Mouse (Mus musculus): ENCODE measurements around the gene Serpina3i. TPM values are rescaled to one million over a fixed set of nuclear protein-coding genes. Genes with fewer than 3 reads are reported as not detected.
A peak's percentile ranks its signal among the peaks of the same experiment; 100 is the strongest.
"Not testable (repeated sequence)": the region's sequence is repeated elsewhere in the genome, so short reads cannot be mapped to it uniquely, and the experiment has no call there.

Gene Serpina3i
- polyA plus RNA-seq, 1 experiment from 2014 or later, result 0.31 TPM

- H3K9me3 ChIP-seq (ENCODE audit: control insufficient read depth, low read length); H3K4me2 ChIP-seq (ENCODE audit: low read depth, low read length); H3K27ac ChIP-seq (ENCODE audit: low read depth, low read length); H3K36me3 ChIP-seq (ENCODE audit: control insufficient read depth, insufficient read depth, low read length); H3K4me3 ChIP-seq (ENCODE audit: low read depth, low read length); H3K9ac ChIP-seq (replicated peaks; ENCODE audit: low read depth, low read length); H3K4me1 ChIP-seq (ENCODE audit: control insufficient read depth, insufficient read depth, low read length); H3K27me3 ChIP-seq (ENCODE audit: control insufficient read depth, insufficient read depth, low read length); ATAC-seq (ENCODE audit: low read depth): not testable (repeated sequence)
- 85% methylated on average over 1 of the region's 1 CpGs for WGBS
Measured at GRCm38 (mm10) chr12:104238048-104238447, 24.9 kb upstream of the Serpina3i start.

DNA sequence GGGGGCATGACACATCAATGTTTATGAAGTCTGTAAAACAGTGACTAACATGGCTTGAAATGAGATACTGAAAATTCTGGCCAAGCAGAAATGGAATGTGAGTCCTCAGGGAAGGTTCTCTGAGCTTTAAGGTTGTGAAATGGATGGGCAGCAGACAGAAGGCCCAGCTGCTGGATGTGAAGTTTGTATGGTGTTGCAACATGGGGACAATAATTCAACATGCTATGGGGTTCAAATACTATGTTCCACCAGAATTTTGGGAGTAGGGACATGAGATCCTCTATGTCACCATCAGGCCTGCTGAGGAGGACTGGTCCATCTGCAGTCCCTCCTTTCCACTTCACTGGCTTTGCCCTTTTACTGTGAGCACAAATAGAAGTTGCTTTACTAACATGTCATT is 19.6 kb upstream of the Serpina3i start:
- no peak overlapping the region for H3K4me2 ChIP-seq (ENCODE audit: low read depth, low read length)
- no peak for ATAC-seq (ENCODE audit: low read depth)
- no peaks in the 10 kb centered on the region for H3K36me3 ChIP-seq (ENCODE audit: control insufficient read depth, insufficient read depth, low read length)
- no peak overlapping the region for H3K4me3 ChIP-seq (ENCODE audit: low read depth, low read length)
- H3K9ac ChIP-seq (replicated peaks; ENCODE audit: low read depth, low read length), result no peak overlapping the region
- no peaks in the 10 kb centered on the region for H3K9me3 ChIP-seq (ENCODE audit: control insufficient read depth, low read length)
- no peak overlapping the region for H3K27ac ChIP-seq (ENCODE audit: low read depth, low read length)
- no peaks in the 10 kb centered on the region for H3K4me1 ChIP-seq (ENCODE audit: control insufficient read depth, insufficient read depth, low read length)
- H3K27me3 ChIP-seq (ENCODE audit: control insufficient read depth, insufficient read depth, low read length), result no peaks in the 10 kb centered on the region

DNA sequence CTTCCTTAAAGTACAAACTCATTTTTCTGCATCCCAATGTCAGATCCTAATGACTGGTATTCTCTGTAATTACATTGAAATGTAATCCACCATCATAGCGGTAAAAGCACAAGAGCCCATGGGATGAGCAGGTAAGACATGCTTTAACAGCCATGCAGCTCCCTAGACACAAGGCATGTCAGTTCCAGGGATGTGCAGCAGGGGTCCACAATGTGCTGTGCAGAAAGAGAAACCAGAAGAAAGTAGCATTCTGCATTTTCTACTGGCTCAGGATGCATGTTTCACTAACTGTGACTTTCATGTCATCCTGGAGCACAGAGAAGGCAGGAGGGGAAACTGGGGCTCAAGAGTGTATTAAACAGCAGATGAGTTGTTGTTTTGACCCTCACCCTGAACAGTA is 17.8 kb upstream of the Serpina3i start:
- Histone ChIP-seq H3K4me2 (ENCODE audit: low read depth, low read length) (no peak overlapping the region), H3K4me3 (ENCODE audit: low read depth, low read length) (no peak overlapping the region)
- ATAC-seq (ENCODE audit: low read depth), result no peak

GRCm38 (mm10) chr12:104245595-104245994 is 17.3 kb upstream of the Serpina3i start:
- no peaks in the 10 kb centered on the region for H3K9me3 ChIP-seq (ENCODE audit: control insufficient read depth, low read length)
- no peak overlapping the region for H3K9ac ChIP-seq (replicated peaks; ENCODE audit: low read depth, low read length)
- 76% methylated on average over 3 of the region's 3 CpGs for WGBS
- no peaks in the 10 kb centered on the region for H3K4me1 ChIP-seq (ENCODE audit: control insufficient read depth, insufficient read depth, low read length)
- ATAC-seq (ENCODE audit: low read depth), result no peak
- no peak overlapping the region for H3K4me2 ChIP-seq (ENCODE audit: low read depth, low read length)
- no peaks in the 10 kb centered on the region for H3K27me3 ChIP-seq (ENCODE audit: control insufficient read depth, insufficient read depth, low read length)
- no peak overlapping the region for H3K4me3 ChIP-seq (ENCODE audit: low read depth, low read length)
- no peak overlapping the region for H3K27ac ChIP-seq (ENCODE audit: low read depth, low read length)
- no peaks in the 10 kb centered on the region for H3K36me3 ChIP-seq (ENCODE audit: control insufficient read depth, insufficient read depth, low read length)

More for the DNA sequence above, 17.8 kb upstream of the Serpina3i start:
- Histone ChIP-seq H3K9ac (replicated peaks; ENCODE audit: low read depth, low read length) (no peak overlapping the region), H3K27ac (ENCODE audit: low read depth, low read length) (no peak overlapping the region), H3K9me3 (ENCODE audit: control insufficient read depth, low read length) (no peaks in the 10 kb centered on the region), H3K27me3 (ENCODE audit: control insufficient read depth, insufficient read depth, low read length) (no peaks in the 10 kb centered on the region), H3K4me1 (ENCODE audit: control insufficient read depth, insufficient read depth, low read length) (no peaks in the 10 kb centered on the region), H3K36me3 (ENCODE audit: control insufficient read depth, insufficient read depth, low read length) (no peaks in the 10 kb centered on the region)
- 65% methylated on average over 1 of the region's 1 CpGs for WGBS

DNA sequence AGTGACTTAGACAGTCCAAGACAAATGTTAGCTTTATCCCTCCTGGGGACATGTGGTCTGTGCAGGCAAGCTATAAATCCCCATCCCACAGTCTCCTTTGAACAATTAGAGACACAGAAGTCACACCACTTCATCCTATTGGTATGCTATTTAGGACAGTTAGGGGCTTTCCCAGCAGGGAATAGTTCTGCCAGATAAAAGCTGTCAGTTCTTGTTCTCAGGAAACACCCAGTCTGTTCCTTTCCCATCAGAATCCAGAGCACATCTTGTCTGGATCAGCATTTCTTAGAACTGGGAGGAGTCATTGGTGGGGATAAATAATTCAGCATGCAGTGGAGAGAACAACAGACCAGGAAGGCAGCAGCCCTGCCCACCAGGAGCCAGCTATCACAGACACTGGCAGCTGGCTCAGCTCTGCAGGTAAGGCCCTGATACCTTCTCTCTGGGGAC is 15.3 kb upstream of the Serpina3i start:
- Histone ChIP-seq H3K4me3 (ENCODE audit: low read depth, low read length) (no peak overlapping the region), H3K36me3 (ENCODE audit: control insufficient read depth, insufficient read depth, low read length) (no peaks in the 10 kb centered on the region), H3K4me2 (ENCODE audit: low read depth, low read length) (no peak overlapping the region), H3K9ac (replicated peaks; ENCODE audit: low read depth, low read length) (no peak overlapping the region), H3K4me1 (ENCODE audit: control insufficient read depth, insufficient read depth, low read length) (no peaks in the 10 kb centered on the region), H3K27me3 (ENCODE audit: control insufficient read depth, insufficient read depth, low read length) (no peaks in the 10 kb centered on the region), H3K9me3 (ENCODE audit: control insufficient read depth, low read length) (no peaks in the 10 kb centered on the region), H3K27ac (ENCODE audit: low read depth, low read length) (0 out of 2 replicates have a peak overlapping the region, but pooled peaks have one; percentile 30)
- peak; percentile 71; the same call in 1 of the 2 replicates for ATAC-seq (ENCODE audit: low read depth)

DNA sequence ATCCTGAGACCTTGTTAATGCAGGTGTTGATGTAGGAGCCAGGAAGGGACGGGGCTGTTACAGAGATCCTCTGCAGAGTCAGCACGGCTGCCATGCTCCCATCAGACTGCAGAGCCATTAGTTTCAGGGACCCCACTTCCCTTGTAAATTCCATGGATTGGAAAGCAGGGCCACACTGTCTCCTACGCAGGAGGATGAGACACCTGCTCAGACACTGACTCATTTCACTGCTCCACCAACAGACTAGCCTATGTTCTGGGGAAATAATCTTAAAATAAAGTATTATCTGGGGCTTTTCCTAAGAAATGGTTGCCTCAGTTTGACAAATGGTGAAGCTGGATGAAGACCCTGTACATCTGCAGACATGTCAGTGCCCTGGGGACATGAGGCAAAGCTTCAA is 14.7 kb upstream of the Serpina3i start:
- Histone ChIP-seq H3K27me3 (ENCODE audit: control insufficient read depth, insufficient read depth, low read length) (no peaks in the 10 kb centered on the region), H3K9ac (replicated peaks; ENCODE audit: low read depth, low read length) (no peak overlapping the region), H3K9me3 (ENCODE audit: control insufficient read depth, low read length) (no peaks in the 10 kb centered on the region), H3K27ac (ENCODE audit: low read depth, low read length) (0 out of 2 replicates have a peak overlapping the region, but pooled peaks have one; percentile 30), H3K4me2 (ENCODE audit: low read depth, low read length) (no peak overlapping the region), H3K4me3 (ENCODE audit: low read depth, low read length) (no peak overlapping the region), H3K36me3 (ENCODE audit: control insufficient read depth, insufficient read depth, low read length) (no peaks in the 10 kb centered on the region), H3K4me1 (ENCODE audit: control insufficient read depth, insufficient read depth, low read length) (no peaks in the 10 kb centered on the region)
- 62% methylated on average over 3 of the region's 3 CpGs for WGBS
- ATAC-seq (ENCODE audit: low read depth), result peak; percentile 22; the same call in 1 of the 2 replicates

DNA sequence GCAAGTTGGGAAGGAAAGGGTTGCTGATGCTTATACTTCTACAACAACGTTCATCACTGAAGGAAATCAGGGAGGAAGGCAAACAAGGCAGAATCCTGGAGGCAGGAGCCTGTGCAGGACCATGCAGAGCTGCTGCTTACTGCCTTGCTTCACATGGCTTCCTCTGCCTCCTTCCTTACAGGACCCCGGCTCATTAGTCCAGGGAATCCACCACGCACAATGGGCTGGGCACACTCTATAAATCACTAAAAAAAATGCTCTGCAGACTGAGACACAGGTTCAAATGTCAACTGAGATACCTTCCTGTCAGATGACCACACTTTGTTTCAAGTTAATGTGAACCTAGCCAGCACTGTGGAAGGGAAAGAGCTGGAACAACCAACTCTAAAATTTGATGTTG is 1.9 kb upstream of the Serpina3i start:
- no peak overlapping the region for H3K4me2 ChIP-seq (ENCODE audit: low read depth, low read length)
- H3K9ac ChIP-seq (replicated peaks; ENCODE audit: low read depth, low read length), result no peak overlapping the region
- H3K4me3 ChIP-seq (ENCODE audit: low read depth, low read length), result no peak overlapping the region
- H3K9me3 ChIP-seq (ENCODE audit: control insufficient read depth, low read length), result no peaks in the 10 kb centered on the region
- H3K27ac ChIP-seq (ENCODE audit: low read depth, low read length), result no peak overlapping the region
- 39% methylated on average over 3 of the region's 3 CpGs for WGBS
- no peaks in the 10 kb centered on the region for H3K27me3 ChIP-seq (ENCODE audit: control insufficient read depth, insufficient read depth, low read length)
- no peaks in the 10 kb centered on the region for H3K36me3 ChIP-seq (ENCODE audit: control insufficient read depth, insufficient read depth, low read length)
- no peaks in the 10 kb centered on the region for H3K4me1 ChIP-seq (ENCODE audit: control insufficient read depth, insufficient read depth, low read length)
- ATAC-seq (ENCODE audit: low read depth), result no peak

GRCm38 (mm10) chr12:104266374-104266773 is 3.5 kb downstream of the Serpina3i start:
- no peak for ATAC-seq (ENCODE audit: low read depth)
- Histone ChIP-seq H3K36me3 (ENCODE audit: control insufficient read depth, insufficient read depth, low read length) (no peaks in the 10 kb centered on the region), H3K9ac (replicated peaks; ENCODE audit: low read depth, low read length) (no peak overlapping the region), H3K27ac (ENCODE audit: low read depth, low read length) (no peak overlapping the region), H3K27me3 (ENCODE audit: control insufficient read depth, insufficient read depth, low read length) (no peaks in the 10 kb centered on the region), H3K4me2 (ENCODE audit: low read depth, low read length) (no peak overlapping the region), H3K4me3 (ENCODE audit: low read depth, low read length) (no peak overlapping the region), H3K4me1 (ENCODE audit: control insufficient read depth, insufficient read depth, low read length) (no peaks in the 10 kb centered on the region), H3K9me3 (ENCODE audit: control insufficient read depth, low read length) (no peaks in the 10 kb centered on the region)
- WGBS, result 82% methylated on average over 3 of the region's 3 CpGs

- no peak for ATAC-seq (ENCODE audit: low read depth)
- Histone ChIP-seq H3K9ac (replicated peaks; ENCODE audit: low read depth, low read length) (no peak overlapping the region), H3K4me2 (ENCODE audit: low read depth, low read length) (no peak overlapping the region), H3K9me3 (ENCODE audit: control insufficient read depth, low read length) (no peaks in the 10 kb centered on the region), H3K4me1 (ENCODE audit: control insufficient read depth, insufficient read depth, low read length) (no peaks in the 10 kb centered on the region), H3K36me3 (ENCODE audit: control insufficient read depth, insufficient read depth, low read length) (no peaks in the 10 kb centered on the region), H3K27ac (ENCODE audit: low read depth, low read length) (no peak overlapping the region), H3K4me3 (ENCODE audit: low read depth, low read length) (no peak overlapping the region), H3K27me3 (ENCODE audit: control insufficient read depth, insufficient read depth, low read length) (no peaks in the 10 kb centered on the region)
- WGBS, result 82% methylated on average over 18 of the region's 18 CpGs
Measured at GRCm38 (mm10) chr12:104278216-104279055, 15.5 kb downstream of the Serpina3i start.
